ENCODE assay signal across 16 mouse cellular contexts in the genomic region with DNA sequence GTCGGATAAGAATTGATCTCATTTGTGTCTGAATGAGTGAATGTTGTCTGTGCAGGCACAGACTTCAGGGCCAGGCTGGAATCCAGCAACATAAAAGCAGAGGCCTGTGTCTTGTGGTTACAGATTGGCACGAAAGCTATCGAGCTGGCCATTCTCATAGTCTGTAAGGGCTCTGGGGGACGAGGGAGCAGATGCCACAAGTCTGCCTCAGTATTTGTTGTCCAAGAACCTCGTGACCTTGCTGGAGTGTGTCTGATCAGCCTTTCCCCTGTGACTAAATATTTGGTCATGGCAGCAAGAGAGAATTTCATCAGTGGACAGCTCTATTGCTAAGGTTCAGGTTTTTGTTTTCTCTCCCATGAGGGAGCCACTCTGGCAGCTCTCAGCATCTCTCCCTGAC.
A peak's percentile ranks its signal among the peaks of the same experiment; 100 is the strongest.
DNase-seq lines count a peak whose midpoint lies in the region; ATAC-seq and TF ChIP-seq lines count a peak whose summit lies in the region.
"Had no signal": no experiment of that assay in that cellular context is flagged by ENCODE, and none has a peak within 500 bp of the region (broad histone marks: within the 10 kb centered on the region; RNA-seq: fewer than 3 reads in every experiment).

No protein-coding gene starts in this region.

- H3K9ac ChIP-seq in liver, adult 2 months (ENCODE audit: low read depth, low read length) = no peak overlapping the region
- no peak overlapping the region for H3K9ac ChIP-seq in liver, embryonic 12.5 days
- no peak overlapping the region for H3K9ac ChIP-seq in embryonic facial prominence, embryonic 12.5 days
- H3K9ac ChIP-seq in limb, embryonic 13.5 days = no peak overlapping the region
- H3K9ac ChIP-seq in neural tube, embryonic 14.5 days (replicated peaks; ENCODE audit: low read depth, low read length) = no peak overlapping the region
- no peak overlapping the region for H3K9ac ChIP-seq in lung, postnatal 0 days (replicated peaks; ENCODE audit: low read depth)
- H3K9ac ChIP-seq: forebrain, embryonic 15.5 days; limb, embryonic 12.5 days had no signal

- H3K9me3 ChIP-seq in liver, embryonic 12.5 days (replicated peaks) = no peaks in the 10 kb centered on the region
- no peaks in the 10 kb centered on the region for H3K9me3 ChIP-seq in embryonic facial prominence, embryonic 12.5 days
- no peaks in the 10 kb centered on the region for H3K9me3 ChIP-seq in limb, embryonic 13.5 days
- H3K9me3 ChIP-seq in neural tube, embryonic 14.5 days (ENCODE audit: control insufficient read depth, low read length) = no peaks in the 10 kb centered on the region
- no peaks in the 10 kb centered on the region for H3K9me3 ChIP-seq in lung, postnatal 0 days (ENCODE audit: low read length)
- H3K9me3 ChIP-seq: forebrain, embryonic 15.5 days; limb, embryonic 12.5 days had no signal

- 29% methylated on average over 5 of the region's 5 CpGs for WGBS in liver, adult 2 months
- WGBS in liver, embryonic 12.5 days (ENCODE audit: insufficient replicate concordance) = 53% methylated on average over 5 of the region's 5 CpGs
- WGBS in embryonic facial prominence, embryonic 12.5 days = 29% methylated on average over 5 of the region's 5 CpGs
- 56% methylated on average over 5 of the region's 5 CpGs for WGBS in limb, embryonic 13.5 days
- 29% methylated on average over 5 of the region's 5 CpGs for WGBS in neural tube, embryonic 14.5 days
- 41% methylated on average over 5 of the region's 5 CpGs for WGBS in lung, postnatal 0 days

- TF ChIP-seq CTCF in liver, adult 2 months (IDR thresholded peaks at IDR 0.05; ENCODE audit: low read depth, low read length) = no peak
- TF ChIP-seq CTCF in lung, postnatal 0 days (IDR thresholded peaks at IDR 0.05) = no peak

- H3K27ac ChIP-seq in liver, adult 2 months (replicated peaks; ENCODE audit: insufficient read depth, low read depth, low read length) = no peak overlapping the region
- H3K27ac ChIP-seq in liver, embryonic 12.5 days = no peak overlapping the region
- H3K27ac ChIP-seq in embryonic facial prominence, embryonic 12.5 days = 0 out of 2 replicates have a peak overlapping the region, but pooled peaks have one; percentile 17
- no peak overlapping the region for H3K27ac ChIP-seq in limb, embryonic 13.5 days
- H3K27ac ChIP-seq in neural tube, embryonic 14.5 days (ENCODE audit: low read depth, low read length) = no peak overlapping the region
- no peak overlapping the region for H3K27ac ChIP-seq in lung, postnatal 0 days (ENCODE audit: low read length)
- H3K27ac ChIP-seq: forebrain, embryonic 15.5 days; heart, adult 2 months; limb, embryonic 12.5 days had no signal

- no peak overlapping the region for H3K4me2 ChIP-seq in liver, embryonic 12.5 days
- no peak overlapping the region for H3K4me2 ChIP-seq in embryonic facial prominence, embryonic 12.5 days (replicated peaks)
- H3K4me2 ChIP-seq in limb, embryonic 13.5 days (replicated peaks) = no peak overlapping the region
- no peak overlapping the region for H3K4me2 ChIP-seq in neural tube, embryonic 14.5 days (ENCODE audit: low read depth, low read length)
- no peak overlapping the region for H3K4me2 ChIP-seq in lung, postnatal 0 days (replicated peaks; ENCODE audit: low read depth, low read length)
- H3K4me2 ChIP-seq: forebrain, embryonic 15.5 days; limb, embryonic 12.5 days had no signal

- peak; percentile 47 for DNase-seq in liver, adult 2 months (ENCODE audit: extremely low read depth, low read depth, low spot score)
- no peak for DNase-seq in spleen, postnatal 4 days (ENCODE audit: low spot score in 2 of 2)
- no peak for DNase-seq in lung, postnatal 0 days (ENCODE audit: low spot score)
- DNase-seq in left cerebral cortex, adult 18-20 months (ENCODE audit: low spot score in 2 of 2) = no peak
- DNase-seq: cerebellum, adult 9-11 months; heart, adult 2 months; kidney, postnatal 25 days; lung, postnatal 4 days; spleen, adult 18-20 months; thymus, adult 18-20 months had no signal

- no peak for ATAC-seq in liver, embryonic 12.5 days
- no peak for ATAC-seq in embryonic facial prominence, embryonic 12.5 days (ENCODE audit: insufficient number of reproducible peaks, insufficient read depth, low FRiP score, low TSS enrichment)
- ATAC-seq in limb, embryonic 13.5 days (ENCODE audit: low FRiP score, low read depth) = peak; percentile 43; the same call in 1 of the 2 replicates
- peak; percentile 54; the same call in 1 of the 2 replicates for ATAC-seq in neural tube, embryonic 14.5 days (ENCODE audit: low read depth)
- ATAC-seq in lung, postnatal 0 days = no peak
- ATAC-seq: forebrain, embryonic 15.5 days had no signal

- H3K27me3 ChIP-seq in liver, adult 2 months (ENCODE audit: control insufficient read depth, insufficient read depth, low read length) = no peaks in the 10 kb centered on the region
- H3K27me3 ChIP-seq in liver, embryonic 12.5 days (replicated peaks) = no peaks in the 10 kb centered on the region
- H3K27me3 ChIP-seq in embryonic facial prominence, embryonic 12.5 days = no peaks in the 10 kb centered on the region
- no peaks in the 10 kb centered on the region for H3K27me3 ChIP-seq in limb, embryonic 13.5 days
- no peaks in the 10 kb centered on the region for H3K27me3 ChIP-seq in neural tube, embryonic 14.5 days (ENCODE audit: control insufficient read depth, insufficient read depth, low read length)
- no peaks in the 10 kb centered on the region for H3K27me3 ChIP-seq in lung, postnatal 0 days (replicated peaks; ENCODE audit: insufficient read depth, low read length)
- H3K27me3 ChIP-seq: forebrain, embryonic 15.5 days; limb, embryonic 12.5 days had no signal

- no peaks in the 10 kb centered on the region for H3K79me2 ChIP-seq in liver, adult 2 months (ENCODE audit: control insufficient read depth, insufficient read depth, low read length)

- H3K36me3 ChIP-seq in liver, adult 2 months (ENCODE audit: control insufficient read depth, insufficient read depth, low read length) = no peaks in the 10 kb centered on the region
- H3K36me3 ChIP-seq in liver, embryonic 12.5 days = no peaks in the 10 kb centered on the region
- H3K36me3 ChIP-seq in embryonic facial prominence, embryonic 12.5 days = no peaks in the 10 kb centered on the region
- H3K36me3 ChIP-seq in limb, embryonic 13.5 days = no peaks in the 10 kb centered on the region
- no peaks in the 10 kb centered on the region for H3K36me3 ChIP-seq in neural tube, embryonic 14.5 days (ENCODE audit: control insufficient read depth, insufficient read depth, low read length)
- no peaks in the 10 kb centered on the region for H3K36me3 ChIP-seq in lung, postnatal 0 days (ENCODE audit: insufficient read depth, low read length)
- H3K36me3 ChIP-seq: forebrain, embryonic 15.5 days; limb, embryonic 12.5 days had no signal

- H3K4me1 ChIP-seq in liver, adult 2 months (ENCODE audit: control insufficient read depth, insufficient read depth, low read length) = no peaks in the 10 kb centered on the region
- H3K4me1 ChIP-seq in liver, embryonic 12.5 days = no peaks in the 10 kb centered on the region
- H3K4me1 ChIP-seq in embryonic facial prominence, embryonic 12.5 days = peaks cover 16% of the 10 kb centered on the region
- H3K4me1 ChIP-seq in limb, embryonic 13.5 days = no peaks in the 10 kb centered on the region
- 0 out of 2 replicates have a peak, but pooled peaks cover 2% of the 10 kb centered on the region for H3K4me1 ChIP-seq in neural tube, embryonic 14.5 days (ENCODE audit: control insufficient read depth, insufficient read depth, low read length)
- H3K4me1 ChIP-seq in lung, postnatal 0 days (ENCODE audit: insufficient read depth, low read depth, low read length) = no peaks in the 10 kb centered on the region
- H3K4me1 ChIP-seq: forebrain, embryonic 15.5 days had no signal

- no peak for TF ChIP-seq EP300 in lung, postnatal 0 days (IDR thresholded peaks at IDR 0.05)

- TF ChIP-seq POLR2A in liver, adult 2 months (IDR thresholded peaks at IDR 0.05; ENCODE audit: extremely low read depth, insufficient read depth, low read length) = no peak

- H3K4me3 ChIP-seq in liver, adult 2 months (ENCODE audit: insufficient read depth, low read depth, low read length) = no peak overlapping the region
- no peak overlapping the region for H3K4me3 ChIP-seq in liver, embryonic 12.5 days
- H3K4me3 ChIP-seq in embryonic facial prominence, embryonic 12.5 days = no peak overlapping the region
- H3K4me3 ChIP-seq in limb, embryonic 13.5 days = no peak overlapping the region
- no peak overlapping the region for H3K4me3 ChIP-seq in neural tube, embryonic 14.5 days (ENCODE audit: low read depth, low read length)
- H3K4me3 ChIP-seq in lung, postnatal 0 days (ENCODE audit: low read depth, low read length) = no peak overlapping the region
- H3K4me3 ChIP-seq: forebrain, embryonic 15.5 days; heart, adult 2 months; limb, embryonic 12.5 days had no signal

Comparison
In these comparisons a context has a peak if more than half of its experiments do, and no peak if none do; other contexts are left out.
1. ATAC-seq: peak in limb, embryonic 13.5 days (single experiment) and neural tube, embryonic 14.5 days (single experiment); none in liver, embryonic 12.5 days (single experiment), embryonic facial prominence, embryonic 12.5 days (single experiment) and lung, postnatal 0 days (single experiment).